Mouse (Mus musculus): ENCODE measurements around the gene Ddx60. TPM values are rescaled to one million over a fixed set of nuclear protein-coding genes. Genes with fewer than 3 reads are reported as not detected.

Ddx60 gene
- polyA plus RNA-seq, 1 experiment, result 1.3 TPM

DNA sequence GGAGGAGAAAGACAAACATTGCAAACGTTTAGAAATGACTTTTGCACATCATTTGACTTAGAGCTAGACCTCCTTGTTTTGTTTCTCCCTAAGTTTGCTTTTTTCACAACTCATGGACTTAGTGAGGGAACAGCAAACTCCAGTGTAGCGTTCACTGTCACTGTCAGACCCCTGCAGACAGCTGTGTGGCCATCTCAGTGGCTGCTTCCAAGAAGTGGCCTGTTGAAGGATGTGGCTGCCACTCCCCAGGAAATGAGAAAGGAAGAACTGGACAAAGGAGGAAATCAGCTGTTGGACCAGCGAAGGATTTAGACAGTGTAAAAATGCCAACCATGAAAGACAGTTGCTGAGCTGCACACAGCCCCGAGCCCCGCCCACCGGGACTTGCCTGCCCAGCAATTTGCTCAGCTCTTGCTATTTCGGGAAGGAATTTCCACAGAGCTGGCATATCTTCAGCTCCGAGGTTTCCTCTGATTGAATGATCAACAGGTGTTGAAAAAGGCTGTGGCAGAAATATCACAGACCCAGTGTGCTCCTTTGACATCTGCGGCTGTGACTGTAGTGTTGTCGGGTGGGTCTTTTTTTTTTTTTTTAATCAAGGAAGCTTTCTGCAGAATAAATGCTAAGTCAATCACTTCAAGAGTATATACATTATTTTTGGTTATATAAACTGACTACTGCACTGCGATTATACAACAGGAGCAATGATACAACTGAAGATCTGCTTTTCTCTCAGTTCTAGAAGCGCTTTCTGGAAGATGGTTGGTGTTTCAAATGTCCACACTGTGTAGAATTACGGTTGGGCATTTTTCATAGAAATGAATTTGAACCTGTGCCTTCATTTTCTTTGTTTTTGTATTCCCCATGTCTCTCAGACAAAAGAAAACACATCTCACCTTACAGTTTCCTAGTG is 19.3 kb upstream of the Ddx60 start:
- Histone ChIP-seq H3K27me3 (ENCODE audit: control insufficient read depth, insufficient read depth, low read length, poor library complexity, severe bottlenecking) (no peaks in the 10 kb centered on the region), H3K4me3 (ENCODE audit: low read depth, low read length) (no peak overlapping the region), H3K9ac (ENCODE audit: low read depth, poor library complexity, severe bottlenecking) (no peak overlapping the region), H3K27ac (ENCODE audit: insufficient read depth, low read length) (no peak overlapping the region), H3K9me3 (replicated peaks; ENCODE audit: control insufficient read depth, insufficient read depth, low read length, poor library complexity, severe bottlenecking) (no peaks in the 10 kb centered on the region), H3K4me1 (ENCODE audit: control insufficient read depth, insufficient read depth, low read length) (no peaks in the 10 kb centered on the region), H3K36me3 (ENCODE audit: control insufficient read depth, insufficient read depth, low read length, poor library complexity, severe bottlenecking) (no peaks in the 10 kb centered on the region)
- TF ChIP-seq CTCF (IDR thresholded peaks at IDR 0.05; ENCODE audit: low read depth, low read length) (no peak), POLR2A (IDR thresholded peaks at IDR 0.05; ENCODE audit: insufficient read depth, low read length) (no peak), EP300 (IDR thresholded peaks at IDR 0.05; ENCODE audit: insufficient read depth, low read depth, low read length) (no peak)

GRCm38 (mm10) chr8:61909313-61909712 is 18.6 kb upstream of the Ddx60 start:
- Histone ChIP-seq H3K4me3 (ENCODE audit: low read depth, low read length) (no peak overlapping the region), H3K9me3 (replicated peaks; ENCODE audit: control insufficient read depth, insufficient read depth, low read length, poor library complexity, severe bottlenecking) (no peaks in the 10 kb centered on the region), H3K36me3 (ENCODE audit: control insufficient read depth, insufficient read depth, low read length, poor library complexity, severe bottlenecking) (no peaks in the 10 kb centered on the region), H3K27ac (ENCODE audit: insufficient read depth, low read length) (no peak overlapping the region), H3K4me1 (ENCODE audit: control insufficient read depth, insufficient read depth, low read length) (no peaks in the 10 kb centered on the region), H3K27me3 (ENCODE audit: control insufficient read depth, insufficient read depth, low read length, poor library complexity, severe bottlenecking) (no peaks in the 10 kb centered on the region), H3K9ac (ENCODE audit: low read depth, poor library complexity, severe bottlenecking) (no peak overlapping the region)
- TF ChIP-seq EP300 (IDR thresholded peaks at IDR 0.05; ENCODE audit: insufficient read depth, low read depth, low read length) (no peak), CTCF (IDR thresholded peaks at IDR 0.05; ENCODE audit: low read depth, low read length) (no peak), POLR2A (IDR thresholded peaks at IDR 0.05; ENCODE audit: insufficient read depth, low read length) (no peak)

DNA sequence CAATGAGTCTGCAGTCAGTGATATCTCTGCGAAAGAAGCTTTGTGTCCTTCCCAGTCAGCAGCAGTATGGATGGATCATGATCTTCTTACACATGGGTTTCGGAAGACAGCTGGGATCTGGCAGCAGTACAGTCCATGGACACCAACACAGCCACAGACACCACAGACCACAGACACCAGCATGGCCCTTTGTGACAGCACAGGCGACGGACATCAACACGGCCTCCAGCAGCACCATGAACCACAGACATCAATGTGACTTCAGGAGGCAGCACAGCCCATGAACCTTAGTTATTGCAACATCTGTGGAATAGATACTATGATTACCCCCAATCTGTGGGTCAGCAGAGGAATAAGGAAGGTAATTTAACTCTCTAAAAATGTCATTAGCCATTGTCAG is 15.1 kb upstream of the Ddx60 start:
- Histone ChIP-seq H3K4me3 (ENCODE audit: low read depth, low read length) (no peak overlapping the region), H3K27me3 (ENCODE audit: control insufficient read depth, insufficient read depth, low read length, poor library complexity, severe bottlenecking) (no peaks in the 10 kb centered on the region), H3K27ac (ENCODE audit: insufficient read depth, low read length) (no peak overlapping the region), H3K9ac (ENCODE audit: low read depth, poor library complexity, severe bottlenecking) (no peak overlapping the region), H3K36me3 (ENCODE audit: control insufficient read depth, insufficient read depth, low read length, poor library complexity, severe bottlenecking) (no peaks in the 10 kb centered on the region), H3K9me3 (replicated peaks; ENCODE audit: control insufficient read depth, insufficient read depth, low read length, poor library complexity, severe bottlenecking) (no peaks in the 10 kb centered on the region), H3K4me1 (ENCODE audit: control insufficient read depth, insufficient read depth, low read length) (no peaks in the 10 kb centered on the region)
- TF ChIP-seq CTCF (IDR thresholded peaks at IDR 0.05; ENCODE audit: low read depth, low read length) (no peak), POLR2A (IDR thresholded peaks at IDR 0.05; ENCODE audit: insufficient read depth, low read length) (no peak), EP300 (IDR thresholded peaks at IDR 0.05; ENCODE audit: insufficient read depth, low read depth, low read length) (no peak)

DNA sequence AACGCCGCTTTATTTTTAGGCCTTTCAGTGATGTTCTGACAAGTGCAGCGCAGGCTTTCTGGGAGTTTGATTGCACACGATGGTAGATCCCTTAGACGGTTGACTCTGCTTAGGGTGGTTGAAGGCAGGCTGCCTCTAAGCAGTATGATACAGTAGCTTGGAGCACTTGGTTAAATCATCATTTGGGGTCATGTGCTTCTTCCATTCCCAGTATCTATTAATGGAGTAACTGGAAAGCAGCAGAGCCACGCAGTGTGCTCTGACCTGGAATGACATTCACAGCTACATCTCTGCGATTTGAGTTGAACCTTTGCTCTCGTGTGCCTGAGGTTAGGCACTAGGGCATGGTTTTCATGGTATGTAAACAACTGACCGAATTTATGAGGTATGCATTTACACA is 13.9 kb upstream of the Ddx60 start:
- Histone ChIP-seq H3K4me3 (ENCODE audit: low read depth, low read length) (no peak overlapping the region), H3K9ac (ENCODE audit: low read depth, poor library complexity, severe bottlenecking) (no peak overlapping the region), H3K9me3 (replicated peaks; ENCODE audit: control insufficient read depth, insufficient read depth, low read length, poor library complexity, severe bottlenecking) (no peaks in the 10 kb centered on the region), H3K27ac (ENCODE audit: insufficient read depth, low read length) (no peak overlapping the region), H3K27me3 (ENCODE audit: control insufficient read depth, insufficient read depth, low read length, poor library complexity, severe bottlenecking) (no peaks in the 10 kb centered on the region), H3K4me1 (ENCODE audit: control insufficient read depth, insufficient read depth, low read length) (no peaks in the 10 kb centered on the region), H3K36me3 (ENCODE audit: control insufficient read depth, insufficient read depth, low read length, poor library complexity, severe bottlenecking) (no peaks in the 10 kb centered on the region)
- TF ChIP-seq CTCF (IDR thresholded peaks at IDR 0.05; ENCODE audit: low read depth, low read length) (no peak), EP300 (IDR thresholded peaks at IDR 0.05; ENCODE audit: insufficient read depth, low read depth, low read length) (no peak), POLR2A (IDR thresholded peaks at IDR 0.05; ENCODE audit: insufficient read depth, low read length) (no peak)

- Histone ChIP-seq H3K4me1 (ENCODE audit: control insufficient read depth, insufficient read depth, low read length) (no peaks in the 10 kb centered on the region), H3K9ac (ENCODE audit: low read depth, poor library complexity, severe bottlenecking) (no peak overlapping the region), H3K4me3 (ENCODE audit: low read depth, low read length) (no peak overlapping the region), H3K27ac (ENCODE audit: insufficient read depth, low read length) (no peak overlapping the region), H3K36me3 (ENCODE audit: control insufficient read depth, insufficient read depth, low read length, poor library complexity, severe bottlenecking) (no peaks in the 10 kb centered on the region), H3K9me3 (replicated peaks; ENCODE audit: control insufficient read depth, insufficient read depth, low read length, poor library complexity, severe bottlenecking) (no peaks in the 10 kb centered on the region), H3K27me3 (ENCODE audit: control insufficient read depth, insufficient read depth, low read length, poor library complexity, severe bottlenecking) (no peaks in the 10 kb centered on the region)
- no peak for TF ChIP-seq POLR2A (IDR thresholded peaks at IDR 0.05; ENCODE audit: insufficient read depth, low read length)
- no peak for TF ChIP-seq CTCF (IDR thresholded peaks at IDR 0.05; ENCODE audit: low read depth, low read length)
- no peak for TF ChIP-seq EP300 (IDR thresholded peaks at IDR 0.05; ENCODE audit: insufficient read depth, low read depth, low read length)
Measured at GRCm38 (mm10) chr8:61917287-61917686, 10.6 kb upstream of the Ddx60 start.

DNA sequence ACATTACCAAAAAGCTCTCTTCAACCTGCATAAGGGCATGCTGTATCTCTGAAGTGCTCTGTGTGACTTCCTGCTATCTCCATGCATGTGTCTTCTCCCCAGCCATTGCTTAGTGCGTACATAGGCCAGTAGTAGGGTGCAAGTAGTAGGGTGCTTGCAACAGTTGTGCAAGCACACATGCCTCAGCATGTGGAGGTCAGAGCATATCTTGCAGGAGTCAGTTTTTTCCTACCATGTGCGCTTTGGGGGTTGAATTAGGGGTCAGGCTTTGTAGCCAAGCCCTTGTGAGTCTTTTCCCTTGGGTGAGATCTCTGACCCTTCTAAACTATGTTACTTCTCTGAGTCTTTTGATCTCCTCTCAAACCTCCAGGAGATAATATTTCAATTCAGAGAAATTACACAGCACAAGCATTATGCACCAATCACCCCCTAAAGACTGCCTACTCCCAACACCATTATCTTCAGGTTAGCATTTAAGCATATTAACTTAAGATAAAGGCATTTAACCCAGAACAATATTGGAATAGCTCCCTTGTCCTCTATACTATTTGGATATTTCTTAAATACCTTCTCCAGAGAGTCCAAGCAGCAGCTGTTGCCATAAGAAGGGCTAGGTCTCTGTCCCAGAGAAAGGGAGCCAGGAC is 8.6 kb upstream of the Ddx60 start:
- Histone ChIP-seq H3K9ac (ENCODE audit: low read depth, poor library complexity, severe bottlenecking) (no peak overlapping the region), H3K27me3 (ENCODE audit: control insufficient read depth, insufficient read depth, low read length, poor library complexity, severe bottlenecking) (no peaks in the 10 kb centered on the region; the same call in 1 of the 2 replicates), H3K9me3 (replicated peaks; ENCODE audit: control insufficient read depth, insufficient read depth, low read length, poor library complexity, severe bottlenecking) (no peaks in the 10 kb centered on the region), H3K4me1 (ENCODE audit: control insufficient read depth, insufficient read depth, low read length) (no peaks in the 10 kb centered on the region), H3K36me3 (ENCODE audit: control insufficient read depth, insufficient read depth, low read length, poor library complexity, severe bottlenecking) (no peaks in the 10 kb centered on the region), H3K27ac (ENCODE audit: insufficient read depth, low read length) (no peak overlapping the region), H3K4me3 (ENCODE audit: low read depth, low read length) (no peak overlapping the region)
- TF ChIP-seq EP300 (IDR thresholded peaks at IDR 0.05; ENCODE audit: insufficient read depth, low read depth, low read length) (no peak), CTCF (IDR thresholded peaks at IDR 0.05; ENCODE audit: low read depth, low read length) (no peak), POLR2A (IDR thresholded peaks at IDR 0.05; ENCODE audit: insufficient read depth, low read length) (no peak)

Data from ES-Bruce4 (cell line).